Mouse (Mus musculus) adrenal gland, postnatal 14 days (tissue): ENCODE data around the gene Slc12a9. TPM values are rescaled to one million over a fixed set of nuclear protein-coding genes. Genes with fewer than 3 reads are reported as not detected.

Source experiments
- DNase-seq: peaks from one replicate; pipeline ENCODE4 v3.0.0; 2021; ENCODE audit warnings: mixed read lengths
- long read RNA-seq, 2 experiments: library from polyadenylated mRNA; stranded (forward); transcript quantifications; one replicate each; pipeline ENCODE4 v2.0.0; 2021
- total RNA-seq: library from RNA; stranded (reverse); gene quantifications from 2 replicates; pipeline ENCODE4 v1.2.3, GENCODE M21; 2021

Slc12a9 gene
- 9.4 and 13.0 TPM in 2 replicates for total RNA-seq
- long read RNA-seq, experiment 1, transcript Slc12a9-201 (14 exons, 3,330 nt), result major isoform, 8 of 16 reads
- long read RNA-seq, experiment 1, partial matches to known transcripts, result 3 of 16 reads
- long read RNA-seq, experiment 1, other reads (novel, unspliced or antisense), result 5 of 16 reads
- long read RNA-seq, experiment 2, partial matches to known transcripts, result 2 of 11 reads
- long read RNA-seq, experiment 2, other reads (novel, unspliced or antisense), result 6 of 11 reads

DNA sequence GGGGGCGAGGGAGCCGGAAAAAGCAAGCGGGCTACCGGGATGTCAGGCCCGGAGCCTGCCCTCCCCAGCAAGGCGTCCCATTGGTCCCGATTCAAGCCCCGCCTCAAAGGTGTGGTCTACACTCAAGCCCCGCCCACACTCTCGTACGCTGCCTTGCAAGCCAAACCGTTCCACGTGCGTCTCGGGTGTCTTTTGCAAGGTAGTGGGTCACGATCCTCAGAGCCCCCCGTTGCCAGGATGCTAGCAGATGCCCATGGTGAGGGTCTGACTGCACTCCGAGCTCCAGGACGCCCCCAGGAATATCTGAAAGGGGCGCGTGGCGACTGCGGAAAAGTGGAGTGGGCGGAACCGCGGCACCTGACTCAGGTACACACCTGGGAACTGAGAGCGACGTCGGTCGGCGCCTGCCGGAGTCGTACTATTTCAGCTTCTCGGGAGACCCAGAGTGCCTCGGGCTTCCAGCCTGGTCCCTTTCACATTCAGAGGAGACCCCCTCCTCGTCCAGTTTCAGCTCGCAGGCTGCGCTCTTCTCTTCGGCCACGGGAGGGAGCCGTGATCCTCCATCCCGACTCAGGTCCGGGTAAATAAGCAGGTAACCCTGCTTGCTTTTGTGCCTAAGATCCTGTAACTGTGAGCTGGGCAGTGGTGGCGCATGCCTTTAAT is at the start of gene Slc12a9:
Gene Slc12a9 (minus strand): TSS at position 86 of the 663 bp plus-strand sequence.
- peak; percentile 97 for DNase-seq

DNA sequence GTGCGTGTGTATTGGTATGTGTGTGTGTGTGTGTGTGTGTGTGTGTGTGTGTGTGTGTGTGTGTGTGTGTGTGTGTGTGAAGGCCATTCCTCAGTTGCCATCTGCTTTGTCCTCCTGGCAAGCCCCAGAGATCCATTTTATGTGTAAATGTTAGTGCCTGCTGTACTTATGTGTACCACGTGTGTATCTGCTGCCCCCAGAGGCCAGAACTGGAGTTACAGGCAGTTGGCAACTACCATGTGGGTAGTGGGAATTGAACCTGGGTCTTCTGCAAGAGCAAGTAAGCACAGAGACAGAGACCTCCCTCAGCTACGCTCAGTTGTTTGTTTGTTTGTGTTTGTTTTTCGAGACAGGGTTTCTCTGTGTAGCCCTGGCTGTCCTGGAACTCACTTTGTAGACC is 47.8 kb upstream of the Slc12a9 start:
- DNase-seq, result peak; percentile 72

DNA sequence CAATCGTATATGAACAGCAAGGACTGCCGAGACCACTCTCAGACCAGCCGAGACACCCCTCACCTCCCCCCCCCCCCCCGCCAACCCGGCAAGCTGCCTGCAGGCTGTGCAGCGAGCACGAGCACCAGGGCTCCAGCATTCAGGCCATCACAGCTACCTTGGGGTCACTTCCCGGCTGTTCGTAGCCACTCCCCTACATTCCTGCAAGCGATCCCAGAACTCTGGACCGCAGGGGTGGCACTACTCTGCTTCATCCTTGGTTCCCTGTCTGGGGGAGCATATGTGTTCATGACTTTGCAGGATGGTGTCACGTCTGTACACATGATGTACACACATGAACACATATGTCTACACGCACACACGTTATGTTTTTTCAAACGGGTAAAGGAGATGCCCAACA is 44.2 kb upstream of the Slc12a9 start:
- DNase-seq, result no peak

- DNase-seq, result peak; percentile 45
Observed at GRCm38 (mm10) chr5:137377176-137377575, 43.8 kb upstream of the Slc12a9 start.

GRCm38 (mm10) chr5:137376722-137377121 is 43.3 kb upstream of the Slc12a9 start:
- no peak for DNase-seq

GRCm38 (mm10) chr5:137376198-137376597 is 42.8 kb upstream of the Slc12a9 start:
- peak; percentile 46 for DNase-seq

GRCm38 (mm10) chr5:137375627-137376026 is 42.2 kb upstream of the Slc12a9 start:
- peak; percentile 80 for DNase-seq

GRCm38 (mm10) chr5:137374521-137375080 is 41.2 kb upstream of the Slc12a9 start:
- DNase-seq, result no peak

- DNase-seq, result peak; percentile 31
Observed at GRCm38 (mm10) chr5:137373371-137373950, 40.1 kb upstream of the Slc12a9 start.

DNA sequence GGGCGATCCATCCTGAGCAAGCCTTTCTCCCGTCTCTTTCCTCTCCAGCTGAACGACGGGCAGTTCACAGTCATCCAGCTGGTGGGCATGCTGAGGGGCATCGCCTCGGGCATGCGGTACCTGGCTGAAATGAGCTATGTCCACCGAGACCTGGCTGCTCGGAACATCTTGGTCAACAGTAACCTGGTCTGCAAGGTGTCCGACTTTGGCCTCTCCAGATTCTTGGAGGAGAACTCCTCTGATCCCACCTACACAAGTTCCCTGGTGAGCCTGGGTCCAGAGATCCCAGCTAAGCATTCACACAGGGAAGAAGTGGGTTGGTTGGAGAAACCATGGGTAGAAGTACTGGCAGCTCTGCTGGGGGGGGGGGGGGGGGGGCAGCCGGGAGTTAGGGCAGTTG is 36.3 kb upstream of the Slc12a9 start:
- no peak for DNase-seq

- no peak for DNase-seq
Observed at GRCm38 (mm10) chr5:137358382-137358781, 25.0 kb upstream of the Slc12a9 start.

DNA sequence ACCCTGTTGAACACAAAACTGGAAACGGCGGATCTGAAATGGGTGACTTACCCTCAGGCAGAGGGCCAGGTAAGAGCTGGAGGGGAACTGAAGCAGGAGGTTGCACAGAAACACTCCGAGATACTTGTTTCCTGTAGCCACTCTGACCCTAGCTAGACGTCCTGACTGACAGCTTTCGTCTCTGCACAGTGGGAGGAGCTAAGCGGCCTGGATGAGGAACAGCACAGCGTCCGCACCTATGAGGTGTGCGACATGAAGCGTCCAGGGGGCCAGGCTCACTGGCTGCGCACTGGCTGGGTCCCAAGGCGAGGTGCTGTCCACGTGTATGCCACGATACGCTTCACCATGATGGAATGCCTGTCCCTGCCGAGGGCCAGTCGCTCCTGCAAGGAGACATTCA is 20.7 kb upstream of the Slc12a9 start:
- DNase-seq, result no peak

DNA sequence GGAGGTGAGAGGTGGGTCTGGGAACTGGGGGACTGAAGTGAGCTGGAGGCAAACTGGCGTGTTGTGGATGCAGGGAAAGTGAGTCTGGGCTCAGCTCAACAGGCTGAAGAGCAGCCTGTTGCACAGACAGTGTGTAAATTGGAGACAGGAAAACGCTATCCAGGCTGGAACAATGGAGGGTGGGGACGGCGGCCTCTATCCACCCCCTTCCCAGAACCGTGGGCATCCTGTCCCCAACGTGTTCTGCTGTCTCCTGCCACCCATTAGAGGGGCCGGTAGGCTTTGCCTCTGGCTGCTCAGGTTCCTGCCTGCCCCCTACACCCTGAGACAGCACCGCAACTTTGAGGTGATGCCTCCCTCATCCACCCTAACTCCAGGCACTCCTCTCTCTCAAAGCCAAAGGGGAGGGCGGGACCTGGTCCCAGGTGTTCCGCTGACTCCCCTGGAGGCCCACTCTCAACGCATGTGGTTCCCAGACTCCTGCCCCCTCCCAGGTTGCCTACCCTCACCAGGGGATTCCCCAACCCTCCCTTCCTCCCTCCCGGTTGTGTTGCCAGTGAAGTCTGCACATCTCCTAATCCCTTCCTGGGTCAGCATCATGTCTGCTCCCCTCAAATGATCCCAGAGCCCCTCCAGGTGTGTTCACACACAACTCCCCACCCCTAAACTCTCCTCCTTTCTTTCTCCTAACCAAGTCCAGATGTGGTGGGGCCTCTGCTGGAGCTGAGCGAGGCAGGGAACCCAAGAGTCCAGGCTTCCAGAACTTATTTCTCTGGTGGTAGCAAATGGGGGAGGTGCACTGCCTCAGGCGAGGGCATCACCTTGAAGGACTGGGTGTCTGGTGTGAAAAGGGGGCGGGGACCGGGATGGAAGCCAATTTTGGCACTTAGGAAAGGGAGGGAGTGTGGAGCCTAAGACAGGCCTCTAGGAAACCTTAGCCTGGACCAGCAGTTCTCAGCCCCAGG is 18.9 kb upstream of the Slc12a9 start:
- DNase-seq, result peak; percentile 68

DNA sequence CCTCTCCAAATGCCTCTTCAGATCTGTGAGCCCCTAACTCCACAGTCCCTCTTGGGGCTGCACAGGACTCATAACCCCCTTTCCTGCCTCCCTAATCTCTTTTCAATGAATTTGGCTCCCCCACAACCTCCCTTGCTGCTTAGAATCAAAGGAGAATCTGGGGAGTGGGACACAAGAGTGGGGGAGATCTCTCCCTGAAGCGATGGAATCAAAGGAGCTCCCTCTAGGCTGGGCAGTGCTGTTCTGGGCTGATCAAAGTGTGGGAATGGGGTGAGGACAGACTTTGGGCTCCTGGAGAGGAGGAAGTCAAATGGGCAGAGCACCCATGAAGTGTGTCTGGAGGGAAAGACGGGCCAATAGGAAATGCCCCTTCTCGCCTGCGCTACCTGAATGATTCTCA is 18.0 kb upstream of the Slc12a9 start:
- DNase-seq, result no peak

GRCm38 (mm10) chr5:137351058-137351380 is 17.6 kb upstream of the Slc12a9 start:
- no peak for DNase-seq

- no peak for DNase-seq
Observed at GRCm38 (mm10) chr5:137350205-137351057, 17.0 kb upstream of the Slc12a9 start.

- peak; percentile 98 for DNase-seq
Observed at GRCm38 (mm10) chr5:137349384-137350204, 16.2 kb upstream of the Slc12a9 start, which contains the start of gene Ephb4. TSS of gene Ephb4 (plus strand) at chr5:137350109.

- peak; percentile 84 for DNase-seq
Observed at GRCm38 (mm10) chr5:137348482-137349383, 15.3 kb upstream of the Slc12a9 start.

GRCm38 (mm10) chr5:137347856-137348255 is 14.5 kb upstream of the Slc12a9 start:
- DNase-seq, result no peak
